Mouse (Mus musculus): ENCODE measurements around the gene Magee1.

Gene Magee1

DNA sequence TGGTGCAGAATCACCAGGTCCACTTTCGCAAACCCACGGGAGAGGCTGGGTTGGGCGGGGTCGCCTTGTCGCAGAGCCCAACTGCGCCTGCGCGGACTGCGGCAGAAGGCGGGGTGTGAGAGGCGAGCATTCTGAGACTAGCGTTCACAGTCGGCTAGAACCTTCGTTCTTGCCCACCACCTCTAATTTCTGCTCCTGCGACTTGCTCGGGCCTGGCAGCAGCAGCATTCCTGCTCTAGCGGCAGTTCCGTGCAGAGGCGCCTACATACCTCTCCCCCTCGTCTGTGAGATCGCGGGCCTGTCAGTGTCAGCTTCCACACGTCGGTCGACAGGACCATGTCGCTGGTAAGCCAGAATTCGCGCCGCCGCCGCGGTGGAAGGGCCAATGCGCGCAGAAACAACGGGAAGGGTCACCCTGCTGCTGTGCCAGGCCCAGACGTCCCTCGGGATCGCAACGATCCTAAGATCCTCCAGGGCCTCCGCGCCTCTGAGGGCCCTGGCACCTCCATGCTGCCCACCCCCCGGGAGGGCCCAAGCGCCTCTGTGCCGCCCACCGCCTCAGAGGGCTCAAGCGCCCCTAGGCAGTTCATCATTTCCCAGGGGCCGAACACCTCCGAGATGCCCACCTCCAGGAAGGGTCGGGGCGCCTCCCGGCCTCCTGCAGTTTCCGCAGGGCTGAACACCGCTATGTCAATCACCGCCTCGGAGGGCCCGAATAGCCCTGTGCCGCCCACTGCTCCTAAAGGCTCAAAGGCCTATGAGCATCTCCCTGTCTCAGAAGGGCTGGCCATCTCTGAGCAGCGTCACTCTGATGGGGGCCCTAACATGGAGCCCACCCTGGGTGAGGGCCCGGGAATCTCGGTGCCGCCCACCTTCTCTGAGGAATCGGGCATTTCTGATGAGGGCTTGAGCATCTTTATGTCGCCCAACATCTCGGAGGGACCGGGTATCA, at the start of gene Magee1:
TSS of gene Magee1 (plus strand) at position 104 of the 952 bp plus-strand sequence.
- TF ChIP-seq GATA4 (IDR thresholded peaks at IDR 0.05; ENCODE audit: insufficient replicate concordance, low read length): no peak

DNA sequence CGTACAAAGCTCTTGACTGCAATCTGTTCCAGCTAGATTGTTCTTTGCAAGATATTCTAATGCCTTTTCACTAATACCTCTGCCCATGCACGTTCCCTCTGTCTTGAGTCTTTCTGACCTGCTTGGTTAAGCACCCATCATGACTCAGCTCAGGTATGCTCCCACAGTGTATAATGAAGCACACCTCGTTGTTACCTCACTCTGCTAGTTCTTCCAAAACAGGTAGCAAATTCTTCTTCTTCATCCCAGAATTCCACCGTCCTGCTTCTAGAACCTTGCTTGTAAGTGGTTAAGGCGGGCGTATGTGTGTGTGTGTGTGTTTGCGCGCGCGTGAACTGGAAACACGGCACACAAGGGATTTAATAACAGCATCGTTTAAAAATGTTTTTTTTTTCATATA, 41.0 kb upstream of the Magee1 start:
- TF ChIP-seq GATA4 (IDR thresholded peaks at IDR 0.05; ENCODE audit: insufficient replicate concordance, low read length): no peak

DNA sequence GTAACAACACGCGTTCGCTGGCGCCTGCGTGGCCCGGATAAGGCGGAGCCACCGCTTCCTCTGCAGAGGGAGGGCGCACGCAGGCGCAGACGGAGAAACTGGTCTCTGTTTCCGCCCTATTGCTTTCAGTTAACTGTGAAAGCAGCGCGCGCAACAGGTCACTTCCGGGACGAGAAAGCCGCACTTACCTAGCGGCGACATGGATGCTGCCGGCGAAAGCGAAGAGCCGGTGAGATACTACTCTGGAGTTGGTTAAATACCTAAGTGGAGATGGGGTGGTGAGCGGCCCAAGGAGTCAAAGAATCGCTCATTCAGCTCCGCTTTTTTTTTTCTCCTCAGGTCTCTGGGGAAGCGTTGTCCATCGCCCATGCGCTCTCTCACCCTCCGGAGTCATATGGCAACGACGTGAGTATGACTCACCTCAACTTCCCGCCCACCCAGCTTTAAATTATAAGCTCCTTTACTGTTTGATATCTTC, 40.5 kb upstream of the Magee1 start, which contains the start of gene Pbdc1:
TSS of gene Pbdc1 (plus strand) at position 142 of the 478 bp plus-strand sequence.
- TF ChIP-seq GATA4 (IDR thresholded peaks at IDR 0.05; ENCODE audit: insufficient replicate concordance, low read length): no peak

DNA sequence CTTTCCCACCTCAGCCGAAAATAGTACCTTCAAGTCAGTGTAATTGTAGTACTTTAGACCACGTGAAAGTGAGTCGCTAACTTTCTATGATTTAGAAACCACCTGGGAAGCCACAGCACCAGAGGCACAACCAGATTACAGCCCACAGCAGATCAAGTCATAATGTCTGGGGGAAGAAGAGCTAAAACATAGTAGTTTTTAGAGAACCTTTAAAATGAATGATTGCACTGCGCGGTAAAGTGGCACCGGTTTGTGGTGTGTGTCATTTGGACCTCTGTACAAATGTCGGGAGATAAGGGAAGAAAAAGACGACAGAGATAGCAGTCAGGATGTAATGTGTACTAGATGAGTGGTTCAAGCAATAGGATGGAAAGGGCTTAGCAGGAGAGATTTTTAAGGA, 40.1 kb upstream of the Magee1 start:
- no peak for TF ChIP-seq GATA4 (IDR thresholded peaks at IDR 0.05; ENCODE audit: insufficient replicate concordance, low read length)

DNA sequence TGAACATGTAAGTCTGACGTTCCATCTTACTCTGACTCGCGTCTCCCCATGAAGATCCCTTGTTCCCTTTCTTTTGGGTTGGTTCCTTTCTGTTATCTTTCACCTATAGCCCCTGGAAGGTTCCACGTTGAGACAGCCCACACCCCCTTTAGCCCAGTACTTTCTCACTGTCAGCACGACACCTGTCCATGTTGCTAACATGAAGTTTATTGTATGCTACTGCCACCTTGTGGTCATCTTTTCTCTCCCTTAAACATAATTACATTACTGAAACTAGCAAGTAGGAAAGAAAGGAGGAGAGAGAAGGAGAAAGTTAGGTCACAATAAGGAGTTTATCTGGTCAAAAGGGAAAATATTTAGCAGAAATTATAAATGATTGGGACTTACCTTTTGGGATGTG, 16.0 kb upstream of the Magee1 start:
- TF ChIP-seq GATA4 (IDR thresholded peaks at IDR 0.05; ENCODE audit: insufficient replicate concordance, low read length): no peak

DNA sequence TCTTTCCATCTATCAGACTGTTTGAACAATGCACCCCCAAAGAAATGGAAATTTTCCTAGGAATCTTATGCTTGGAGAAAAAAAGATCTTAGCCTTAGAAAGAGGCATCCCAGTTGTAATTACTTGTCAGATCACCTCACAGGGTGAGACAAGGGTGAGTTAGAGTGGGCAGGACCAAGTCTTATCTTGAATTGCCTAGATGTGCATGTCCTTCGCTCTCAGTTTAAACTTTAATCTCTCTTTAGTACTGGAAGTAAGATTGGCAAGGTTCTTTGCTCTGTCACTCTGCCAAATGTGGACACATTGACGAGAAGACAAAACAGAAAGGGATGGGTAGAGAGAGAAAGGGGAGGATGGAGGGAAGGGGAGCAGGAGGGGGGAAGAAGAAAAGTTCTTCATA, 5.2 kb upstream of the Magee1 start:
- TF ChIP-seq GATA4 (IDR thresholded peaks at IDR 0.05; ENCODE audit: insufficient replicate concordance, low read length): no peak

DNA sequence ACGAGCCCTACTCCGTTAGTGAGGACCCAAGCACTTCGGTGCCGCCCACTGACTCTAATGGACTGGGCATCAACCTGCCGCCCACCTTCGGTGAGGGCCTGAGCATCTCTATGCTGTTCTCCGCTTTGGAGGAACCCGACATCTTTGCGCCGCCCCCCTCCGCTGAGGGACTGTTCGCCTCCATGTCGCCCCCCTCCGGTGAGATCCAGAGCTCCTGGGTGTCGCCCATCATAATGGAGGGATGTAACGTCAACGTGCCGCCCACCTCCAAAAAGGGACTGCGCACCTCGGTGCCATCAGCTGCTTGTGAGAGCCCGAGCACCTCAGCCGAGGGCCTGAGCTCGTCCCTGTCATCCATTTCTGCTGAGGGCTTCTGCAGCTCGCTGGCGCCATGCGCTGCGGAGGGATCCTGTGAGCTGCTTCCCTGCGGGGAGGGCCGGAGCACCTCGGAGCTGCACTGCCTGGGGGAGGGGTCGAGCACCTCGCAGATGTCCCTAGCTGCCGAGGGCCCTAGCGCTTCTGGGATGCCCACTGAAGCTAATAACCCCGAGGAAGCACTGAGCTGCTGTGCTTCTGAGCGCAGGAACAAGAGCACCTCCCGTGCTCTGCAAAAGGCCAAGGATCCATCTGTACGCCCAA, 1.2 kb downstream of the Magee1 start:
- no peak for TF ChIP-seq GATA4 (IDR thresholded peaks at IDR 0.05; ENCODE audit: insufficient replicate concordance, low read length)

DNA sequence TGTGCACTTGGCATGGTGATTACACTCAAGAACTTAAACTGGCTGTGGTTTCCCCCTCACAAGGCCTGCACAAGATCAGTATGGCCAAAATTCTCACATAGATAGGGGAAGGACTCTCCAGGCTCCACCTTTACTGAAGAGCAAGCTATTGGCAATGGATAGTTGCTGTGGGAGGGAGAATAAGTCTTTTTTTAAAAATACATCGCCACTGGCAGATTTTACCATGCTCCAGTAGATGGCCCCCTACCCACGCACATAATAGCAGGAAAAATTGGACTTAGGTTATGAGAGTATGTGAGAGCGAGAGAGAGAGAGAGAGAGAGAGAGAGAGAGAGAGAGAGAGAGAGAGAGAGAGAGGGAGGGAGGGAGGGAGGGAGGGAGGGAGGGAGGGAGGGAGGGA, 4.7 kb downstream of the Magee1 start:
- no peak for TF ChIP-seq GATA4 (IDR thresholded peaks at IDR 0.05; ENCODE audit: insufficient replicate concordance, low read length)

DNA sequence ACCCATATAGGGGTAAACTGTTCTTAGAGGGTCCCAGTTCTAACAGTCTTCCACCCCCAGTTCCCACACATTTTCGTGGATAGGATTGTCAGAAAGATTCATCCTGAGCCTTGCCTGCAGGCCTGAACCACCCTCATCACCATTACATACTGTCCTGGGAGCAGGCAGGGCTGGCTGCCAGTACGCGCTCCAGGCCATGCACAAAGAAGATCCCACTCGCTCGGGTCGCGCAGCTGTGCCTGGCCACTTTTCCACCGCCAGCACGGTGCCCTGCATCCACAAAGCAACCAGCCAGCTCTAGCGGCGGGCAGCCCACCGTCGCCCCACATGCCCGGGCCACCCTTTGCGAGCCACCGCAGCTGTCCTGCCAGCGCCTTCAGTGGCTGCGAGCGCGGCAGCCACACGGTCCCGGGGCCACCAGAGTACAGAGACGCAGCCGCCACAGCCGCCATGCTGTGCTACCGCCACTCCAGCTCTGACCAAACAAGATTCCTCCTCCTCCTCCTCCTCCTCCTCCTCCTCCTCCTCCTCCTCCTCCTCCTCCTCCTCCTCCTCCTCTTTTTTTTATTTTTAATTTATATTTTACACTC, 31.8 kb downstream of the Magee1 start:
- no peak for TF ChIP-seq GATA4 (IDR thresholded peaks at IDR 0.05; ENCODE audit: insufficient replicate concordance, low read length)

DNA sequence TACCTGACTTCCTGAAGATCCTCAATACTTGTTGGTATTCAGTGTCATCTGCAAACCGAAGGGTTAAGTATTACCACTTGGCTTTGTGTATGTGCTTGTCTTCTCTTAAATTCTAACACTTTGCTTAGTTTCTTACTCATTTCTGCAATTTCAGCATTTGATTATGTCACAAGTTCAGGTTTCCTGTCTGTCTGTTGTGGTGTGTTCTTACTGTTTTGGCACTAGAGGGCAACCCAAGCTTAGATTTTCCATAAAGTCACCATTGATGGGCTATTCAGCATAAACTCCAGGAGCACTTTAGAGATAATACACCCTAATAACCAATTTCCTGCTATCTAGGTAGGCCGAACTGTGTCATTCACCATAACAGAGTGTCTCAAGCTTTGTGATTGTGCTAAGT, 47.0 kb downstream of the Magee1 start:
- no peak for TF ChIP-seq GATA4 (IDR thresholded peaks at IDR 0.05; ENCODE audit: insufficient replicate concordance, low read length)

All from liver, adult (tissue).